Mouse (Mus musculus): ENCODE results near the gene Sox3. TPM values are rescaled to one million over a fixed set of nuclear protein-coding genes. Genes with fewer than 3 reads are reported as not detected.

Sox3 gene
- polyA plus RNA-seq (2017; shearing (Covaris generic)), result not detected

GRCm38 (mm10) chrX:60892801-60893681 lies at the start of gene Sox3:
Gene Sox3, minus strand, starts transcription at chrX:60893430.

